Mouse (Mus musculus) cortical plate, adult 2 months (tissue): ENCODE results near the gene Ppp1r7. TPM values are rescaled to one million over a fixed set of nuclear protein-coding genes. Genes with fewer than 3 reads are reported as not detected.
"Not testable (repeated sequence)": the region's sequence is repeated elsewhere in the genome, so short reads cannot be mapped to it uniquely, and the experiment has no call there.

ENCODE experiments used
- H3K27ac ChIP-seq: fragments of 200-500 bp; 2 replicates; pipeline ENCODE4 v1.5.1; 2012; ENCODE audit warnings: low read length, control low read depth, inconsistent platforms; ENCODE audit not compliant: insufficient read depth
- H3K4me1 ChIP-seq: fragments of 200-500 bp; 2 replicates; pipeline ENCODE4 v1.6.1; 2011; ENCODE audit warnings: low read length; ENCODE audit not compliant: control insufficient read depth, insufficient read depth
- H3K4me3 ChIP-seq: fragments of 200-500 bp; 2 replicates; pipeline ENCODE4 v1.5.1; 2011; ENCODE audit warnings: mild to moderate bottlenecking, low read length, control low read depth; ENCODE audit not compliant: insufficient read depth
- CTCF ChIP-seq: fragments of 200-500 bp; IDR thresholded peaks from 2 replicates; pipeline ENCODE4 v1.5.1; 2011; ENCODE audit warnings: mild to moderate bottlenecking, control low read depth, low read length; ENCODE audit not compliant: insufficient read depth; ENCODE audit errors: extremely low read depth
- POLR2A ChIP-seq: fragments of 200-500 bp; IDR thresholded peaks from 2 replicates; pipeline ENCODE4 v1.6.1; 2011; ENCODE audit warnings: mild to moderate bottlenecking, low read length, control low read depth; ENCODE audit not compliant: insufficient read depth; ENCODE audit errors: extremely low read depth
- polyA plus RNA-seq: library from polyadenylated mRNA; depleted of rRNA; stranded (reverse); fragments of >200 nt; gene quantifications from 2 replicates; pipeline ENCODE4 v1.2.3, GENCODE M21; 2012; rRNA removed

The Ppp1r7 gene
- 27.3 and 30.4 TPM in 2 replicates for polyA plus RNA-seq

- TF ChIP-seq CTCF (no peak), POLR2A (no peak)
- Histone ChIP-seq H3K4me3 (peak within 1 kb of the TSS; percentile 87), H3K27ac (no peak within 1 kb of the TSS; the same call in 1 of the 2 replicates), H3K4me1 (peaks cover 4% of the 10 kb centered on the region)
These were observed at the start of gene Ppp1r7, which contains the start of gene Pask for GRCm38 (mm10) chr1:93342648-93343503. Ppp1r7 (plus strand) TSS chr1:93342854. Pask (minus strand) TSS chr1:93343482.

GRCm38 (mm10) chr1:93294491-93294890 is 48.2 kb upstream of the Ppp1r7 start:
- not testable (repeated sequence) for H3K4me3 ChIP-seq, H3K27ac ChIP-seq, H3K4me1 ChIP-seq

GRCm38 (mm10) chr1:93299791-93300190 is 42.9 kb upstream of the Ppp1r7 start:
- no peak overlapping the region for H3K4me3 ChIP-seq
- no peaks in the 10 kb centered on the region for H3K4me1 ChIP-seq
- no peak overlapping the region for H3K27ac ChIP-seq
- TF ChIP-seq POLR2A (no peak), CTCF (no peak)

GRCm38 (mm10) chr1:93300578-93300977 is 42.1 kb upstream of the Ppp1r7 start:
- no peak overlapping the region for H3K4me3 ChIP-seq
- TF ChIP-seq CTCF (no peak), POLR2A (no peak)
- no peaks in the 10 kb centered on the region for H3K4me1 ChIP-seq
- H3K27ac ChIP-seq = no peak overlapping the region

- no peak within 1 kb of the TSS for H3K27ac ChIP-seq
- peak within 1 kb of the TSS; percentile 57 for H3K4me3 ChIP-seq
- no peak for TF ChIP-seq CTCF
- peak; percentile 82 for TF ChIP-seq POLR2A
- H3K4me1 ChIP-seq = no peaks in the 10 kb centered on the region
These were observed 36.9 kb upstream of the Ppp1r7 start, which contains the start of gene Mterf4 for GRCm38 (mm10) chr1:93305581-93306337. Mterf4 (minus strand) TSS chr1:93305915.

- H3K27ac ChIP-seq = no peak overlapping the region
- no peak for TF ChIP-seq POLR2A
- no peak for TF ChIP-seq CTCF
- no peak overlapping the region for H3K4me3 ChIP-seq
- H3K4me1 ChIP-seq = no peaks in the 10 kb centered on the region
These were observed 18.7 kb upstream of the Ppp1r7 start for GRCm38 (mm10) chr1:93323973-93324372.

GRCm38 (mm10) chr1:93326446-93326845 is 16.2 kb upstream of the Ppp1r7 start:
- H3K27ac ChIP-seq = no peak overlapping the region
- no peak overlapping the region for H3K4me3 ChIP-seq
- TF ChIP-seq CTCF = no peak
- no peak for TF ChIP-seq POLR2A
- H3K4me1 ChIP-seq = no peaks in the 10 kb centered on the region

- H3K4me3 ChIP-seq = no peak overlapping the region
- no peak overlapping the region for H3K27ac ChIP-seq
- H3K4me1 ChIP-seq = no peaks in the 10 kb centered on the region
- TF ChIP-seq CTCF (no peak), POLR2A (no peak)
These were observed 8.0 kb upstream of the Ppp1r7 start for GRCm38 (mm10) chr1:93334621-93335020.

- TF ChIP-seq POLR2A (peak; percentile 79), CTCF (no peak)
These were observed 922 bp downstream of the Ppp1r7 start for GRCm38 (mm10) chr1:93343504-93344047.

More at GRCm38 (mm10) chr1:93343504-93344047, 922 bp downstream of the Ppp1r7 start:
- no peak overlapping the region; the same call in 1 of the 2 replicates for H3K27ac ChIP-seq
- H3K4me1 ChIP-seq = peaks cover 6% of the 10 kb centered on the region
- peak overlapping the region; percentile 87 for H3K4me3 ChIP-seq
